Mouse (Mus musculus) heart, embryonic 15.5 days (tissue): Measurements from ENCODE around the gene Kdm4c. TPM values are rescaled to one million over a fixed set of nuclear protein-coding genes. Genes with fewer than 3 reads are reported as not detected.

Source experiments
- ATAC-seq: fragments of 200-750 bp; cut with Nextera tagmentation; replicated peaks from 2 replicates; pipeline ENCODE4 v1.8.0; 2017; ENCODE audit warnings: low read depth, moderate TSS enrichment; ENCODE audit not compliant: insufficient number of reproducible peaks, insufficient read depth, low FRiP score
- H3K27ac ChIP-seq: fragments of 300-500 bp; sonication (generic); 2 replicates; pipeline ENCODE4 v1.5.1; 2015; ENCODE audit warnings: mild to moderate bottlenecking, inconsistent platforms
- H3K27me3 ChIP-seq: fragments of 300-500 bp; sonication (generic); 2 replicates; pipeline ENCODE4 v1.6.1; 2015; ENCODE audit warnings: inconsistent platforms
- H3K36me3 ChIP-seq: fragments of 300-500 bp; sonication (generic); 2 replicates; pipeline ENCODE4 v1.6.1; 2015; ENCODE audit warnings: mild to moderate bottlenecking, inconsistent platforms
- H3K4me1 ChIP-seq: fragments of 300-500 bp; sonication (generic); replicated peaks from 2 replicates; pipeline ENCODE4 v1.6.1; 2015; ENCODE audit warnings: inconsistent platforms
- H3K4me2 ChIP-seq: fragments of 300-500 bp; sonication (generic); 2 replicates; pipeline ENCODE4 v1.6.1; 2015; ENCODE audit warnings: inconsistent platforms, mild to moderate bottlenecking, moderate library complexity
- H3K4me3 ChIP-seq: fragments of 300-500 bp; sonication (generic); 2 replicates; pipeline ENCODE4 v1.5.1; 2015; ENCODE audit warnings: mild to moderate bottlenecking, inconsistent platforms
- H3K9ac ChIP-seq: fragments of 300-500 bp; sonication (generic); 2 replicates; pipeline ENCODE4 v1.6.1; 2015; ENCODE audit warnings: mild to moderate bottlenecking, inconsistent platforms
- H3K9me3 ChIP-seq: fragments of 300-500 bp; sonication (generic); replicated peaks from 2 replicates; pipeline ENCODE4 v1.6.1; 2016; ENCODE audit warnings: inconsistent platforms
- WGBS: fragments of 180-500 bp; shearing (Covaris S2); methylation state at CpG from one replicate; pipeline ENCODE4 v1.1.7; 2015; ENCODE audit warnings: mixed read lengths; 5-methylcytosine and 5-hydroxymethylcytosine counted together
- polyA plus RNA-seq: library from polyadenylated mRNA; unstranded; fragments of >200 nt; fragmentation: Nextera tagmentation; extraction: Ambion mirVana; gene quantifications from 2 replicates; pipeline ENCODE4 v1.2.1, GENCODE M21; 2015

Kdm4c gene
- polyA plus RNA-seq, 1 experiment from 2014 or later: 10.1 TPM

GRCm38 (mm10) chr4:74258538-74258937, 16.2 kb downstream of the Kdm4c start:
- H3K36me3 ChIP-seq: no peaks in the 10 kb centered on the region
- WGBS: 58% methylated on average over 1 of the region's 1 CpGs
- no peak overlapping the region for H3K27ac ChIP-seq
- H3K4me2 ChIP-seq: no peak overlapping the region
- no peaks in the 10 kb centered on the region for H3K9me3 ChIP-seq
- ATAC-seq: no peak
- H3K4me3 ChIP-seq: no peak overlapping the region
- no peaks in the 10 kb centered on the region; the same call in 1 of the 2 replicates for H3K4me1 ChIP-seq
- H3K27me3 ChIP-seq: no peaks in the 10 kb centered on the region
- H3K9ac ChIP-seq: no peak overlapping the region

- Histone ChIP-seq H3K4me2 (no peak overlapping the region), H3K36me3 (no peaks in the 10 kb centered on the region), H3K27ac (no peak overlapping the region), H3K4me3 (no peak overlapping the region), H3K4me1 (no peaks in the 10 kb centered on the region; the same call in 1 of the 2 replicates), H3K9ac (no peak overlapping the region), H3K27me3 (no peaks in the 10 kb centered on the region), H3K9me3 (no peaks in the 10 kb centered on the region)
- ATAC-seq: no peak
- 32% methylated on average over 3 of the region's 3 CpGs for WGBS
Measured at GRCm38 (mm10) chr4:74259331-74259730, 17.0 kb downstream of the Kdm4c start.

GRCm38 (mm10) chr4:74261879-74262278, 19.6 kb downstream of the Kdm4c start:
- no peak overlapping the region for H3K4me3 ChIP-seq
- ATAC-seq: no peak
- no peak overlapping the region for H3K4me2 ChIP-seq
- no peaks in the 10 kb centered on the region for H3K27me3 ChIP-seq
- H3K36me3 ChIP-seq: no peaks in the 10 kb centered on the region
- no peak overlapping the region for H3K27ac ChIP-seq
- H3K4me1 ChIP-seq: no peaks in the 10 kb centered on the region; the same call in 1 of the 2 replicates
- no peaks in the 10 kb centered on the region for H3K9me3 ChIP-seq
- no peak overlapping the region for H3K9ac ChIP-seq

- ATAC-seq: no peak
- H3K4me3 ChIP-seq: no peak overlapping the region
- H3K4me1 ChIP-seq: no peaks in the 10 kb centered on the region; the same call in 1 of the 2 replicates
- no peak overlapping the region for H3K9ac ChIP-seq
- H3K4me2 ChIP-seq: no peak overlapping the region
- H3K9me3 ChIP-seq: no peaks in the 10 kb centered on the region
- H3K27ac ChIP-seq: no peak overlapping the region
- whole genome bisulfite sequencing: 90% methylated on average over 5 of the region's 5 CpGs
- no peaks in the 10 kb centered on the region for H3K36me3 ChIP-seq
- H3K27me3 ChIP-seq: no peaks in the 10 kb centered on the region
Measured at GRCm38 (mm10) chr4:74264428-74264955, 22.2 kb downstream of the Kdm4c start.

GRCm38 (mm10) chr4:74271180-74271579, 28.9 kb downstream of the Kdm4c start:
- no peaks in the 10 kb centered on the region for H3K9me3 ChIP-seq
- no peaks in the 10 kb centered on the region for H3K4me1 ChIP-seq
- no peak overlapping the region for H3K4me3 ChIP-seq
- H3K36me3 ChIP-seq: no peaks in the 10 kb centered on the region
- ATAC-seq: no peak
- WGBS: 84% methylated on average over 5 of the region's 5 CpGs
- H3K27ac ChIP-seq: no peak overlapping the region
- no peak overlapping the region for H3K9ac ChIP-seq
- H3K4me2 ChIP-seq: no peak overlapping the region
- no peaks in the 10 kb centered on the region for H3K27me3 ChIP-seq

GRCm38 (mm10) chr4:74277486-74277885, 35.2 kb downstream of the Kdm4c start:
- H3K27me3 ChIP-seq: no peaks in the 10 kb centered on the region
- no peaks in the 10 kb centered on the region; the same call in 1 of the 2 replicates for H3K36me3 ChIP-seq
- H3K4me3 ChIP-seq: no peak overlapping the region
- no peaks in the 10 kb centered on the region for H3K9me3 ChIP-seq
- 74% methylated on average over 1 of the region's 1 CpGs for WGBS
- H3K27ac ChIP-seq: no peak overlapping the region
- no peak overlapping the region for H3K4me2 ChIP-seq
- H3K4me1 ChIP-seq: no peaks in the 10 kb centered on the region
- no peak overlapping the region for H3K9ac ChIP-seq
- ATAC-seq: no peak

- no peak for ATAC-seq
- no peaks in the 10 kb centered on the region for H3K4me1 ChIP-seq
- H3K4me2 ChIP-seq: no peak overlapping the region
- no peaks in the 10 kb centered on the region for H3K9me3 ChIP-seq
- no peak overlapping the region for H3K27ac ChIP-seq
- 59% methylated on average over 3 of the region's 3 CpGs for WGBS
- no peak overlapping the region for H3K4me3 ChIP-seq
- H3K9ac ChIP-seq: no peak overlapping the region
- no peaks in the 10 kb centered on the region; the same call in 1 of the 2 replicates for H3K36me3 ChIP-seq
- H3K27me3 ChIP-seq: no peaks in the 10 kb centered on the region
Measured at GRCm38 (mm10) chr4:74280170-74280569, 37.9 kb downstream of the Kdm4c start.

- Histone ChIP-seq H3K4me2 (no peak overlapping the region), H3K4me3 (no peak overlapping the region), H3K9me3 (no peaks in the 10 kb centered on the region), H3K4me1 (no peaks in the 10 kb centered on the region), H3K9ac (no peak overlapping the region), H3K36me3 (no peaks in the 10 kb centered on the region), H3K27ac (no peak overlapping the region), H3K27me3 (no peaks in the 10 kb centered on the region)
- WGBS: 89% methylated on average over 3 of the region's 3 CpGs
- ATAC-seq: no peak
Measured at GRCm38 (mm10) chr4:74287851-74288250, 45.6 kb downstream of the Kdm4c start.

- no peaks in the 10 kb centered on the region for H3K27me3 ChIP-seq
- H3K4me2 ChIP-seq: no peak overlapping the region
- 0 out of 2 replicates have a peak, but pooled peaks cover 2% of the 10 kb centered on the region for H3K36me3 ChIP-seq
- no peaks in the 10 kb centered on the region for H3K4me1 ChIP-seq
- no peak overlapping the region for H3K9ac ChIP-seq
- ATAC-seq: no peak
- no peak overlapping the region for H3K4me3 ChIP-seq
- no peak overlapping the region for H3K27ac ChIP-seq
- no peaks in the 10 kb centered on the region for H3K9me3 ChIP-seq
- WGBS: 80% methylated on average over 3 of the region's 3 CpGs
Measured at GRCm38 (mm10) chr4:74294726-74295125, 52.4 kb downstream of the Kdm4c start.

- H3K36me3 ChIP-seq: no peaks in the 10 kb centered on the region; the same call in 1 of the 2 replicates
- no peak overlapping the region for H3K9ac ChIP-seq
- 92% methylated on average over 5 of the region's 5 CpGs for WGBS
- no peak overlapping the region for H3K4me2 ChIP-seq
- ATAC-seq: no peak
- no peaks in the 10 kb centered on the region for H3K9me3 ChIP-seq
- H3K4me1 ChIP-seq: no peaks in the 10 kb centered on the region
- H3K27me3 ChIP-seq: no peaks in the 10 kb centered on the region
- no peak overlapping the region for H3K4me3 ChIP-seq
- no peak overlapping the region for H3K27ac ChIP-seq
Measured at GRCm38 (mm10) chr4:74305315-74306105, 63.2 kb downstream of the Kdm4c start.

- Histone ChIP-seq H3K9ac (no peak overlapping the region), H3K4me2 (no peak overlapping the region), H3K4me3 (no peak overlapping the region), H3K27ac (no peak overlapping the region), H3K4me1 (no peaks in the 10 kb centered on the region), H3K27me3 (no peaks in the 10 kb centered on the region), H3K9me3 (no peaks in the 10 kb centered on the region), H3K36me3 (peaks cover 7% of the 10 kb centered on the region; the same call in 1 of the 2 replicates)
- ATAC-seq: no peak
- 82% methylated on average over 5 of the region's 5 CpGs for WGBS
Measured at GRCm38 (mm10) chr4:74311135-74311534, 68.8 kb downstream of the Kdm4c start.

- Histone ChIP-seq H3K4me1 (no peaks in the 10 kb centered on the region), H3K9me3 (no peaks in the 10 kb centered on the region), H3K36me3 (peaks cover 14% of the 10 kb centered on the region; the same call in 1 of the 2 replicates), H3K27me3 (no peaks in the 10 kb centered on the region), H3K4me3 (no peak overlapping the region), H3K9ac (no peak overlapping the region), H3K4me2 (no peak overlapping the region), H3K27ac (no peak overlapping the region)
- WGBS: 93% methylated on average over 2 of the region's 2 CpGs
- no peak for ATAC-seq
Measured at GRCm38 (mm10) chr4:74312858-74313257, 70.6 kb downstream of the Kdm4c start.
